Mouse (Mus musculus): ENCODE results near the gene Pacsin2. TPM values are rescaled to one million over a fixed set of nuclear protein-coding genes. Genes with fewer than 3 reads are reported as not detected.

Gene Pacsin2
- total and polyA plus RNA-seq, 3 experiments: 48.4 to 85.5 (median 53.7) TPM

GRCm38 (mm10) chr15:83455034-83455433, 9.4 kb downstream of the Pacsin2 start:
- dilution Hi-C loops (cut with MboI; ENCODE audit: extremely low pct_ligation_motif_present, extremely low pct_unique_long_range_greater_than_20kb, low sequenced_read_pairs): no loop called here
- no peak overlapping the region for H3K4me2 ChIP-seq (ENCODE audit: insufficient read depth, low read depth, poor library complexity, severe bottlenecking)

GRCm38 (mm10) chr15:83454419-83454818, 10.0 kb downstream of the Pacsin2 start:
- Histone ChIP-seq H3K36me3 (replicated peaks in 1 of 2; ENCODE audit: control insufficient read depth in 1 of 2, insufficient read depth in 1 of 2, low read length in 1 of 2) (peaks cover 0 to 32% of the 10 kb centered on the region in 2 experiments), H3K9me3 (replicated peaks; ENCODE audit: low read length) (no peaks in the 10 kb centered on the region), H3K27ac (ENCODE audit: insufficient read depth, low read depth) (no peak overlapping the region), H3K4me1 (ENCODE audit: control insufficient read depth in 1 of 2, insufficient read depth in 2 of 2) (peaks cover 12 to 93% of the 10 kb centered on the region in 2 experiments; a peak in 3 of 4 replicates), H3K79me2 (replicated peaks; ENCODE audit: control insufficient read depth, extremely low read depth, insufficient read depth, poor library complexity, severe bottlenecking) (peaks cover 50% of the 10 kb centered on the region), H3K4me3 (replicated peaks in 1 of 3; ENCODE audit: low read depth in 2 of 3, low read length in 2 of 3, poor library complexity in 1 of 3) (no peak overlapping the region), H3K9ac (ENCODE audit: insufficient read depth, low read depth) (no peak overlapping the region), H3K4me2 (ENCODE audit: insufficient read depth, low read depth, poor library complexity, severe bottlenecking) (no peak overlapping the region), H3K27me3 (replicated peaks) (no peaks in the 10 kb centered on the region)
- in situ Hi-C loops (cut with MboI; ENCODE audit: low pct_ligation_motif_present, low pct_unique_long_range_greater_than_20kb, low sequenced_read_pairs): no loop called here
- dilution Hi-C loops (cut with MboI; ENCODE audit: extremely low pct_ligation_motif_present, extremely low pct_unique_long_range_greater_than_20kb, low sequenced_read_pairs): no loop called here
- TF ChIP-seq EP300 (IDR thresholded peaks at IDR 0.05; ENCODE audit: low read length) (no peak), CHD1 (IDR thresholded peaks at IDR 0.05; ENCODE audit: low read depth, low read length) (no peak), ZC3H11A (IDR thresholded peaks at IDR 0.05; ENCODE audit: low read depth, low read length) (no peak), JUND (conservative IDR thresholded peaks at IDR 0.05; ENCODE audit: low read depth, low read length) (no peak), MAZ (IDR thresholded peaks at IDR 0.05; ENCODE audit: low read depth, low read length) (no peak), MAFK (IDR thresholded peaks at IDR 0.05; ENCODE audit: insufficient replicate concordance, low read length) (no peak), USF1 (IDR thresholded peaks at IDR 0.05; ENCODE audit: low read depth, low read length) (no peak)
- DNase-seq (ENCODE audit: extremely low read depth): no peak

More at GRCm38 (mm10) chr15:83455034-83455433, 9.4 kb downstream of the Pacsin2 start:
- DNase-seq (ENCODE audit: extremely low read depth): no peak
- H3K27me3 ChIP-seq (replicated peaks): no peaks in the 10 kb centered on the region
- H3K27ac ChIP-seq (ENCODE audit: insufficient read depth, low read depth): no peak overlapping the region
- H3K9ac ChIP-seq (ENCODE audit: insufficient read depth, low read depth): no peak overlapping the region
- peaks cover 48% of the 10 kb centered on the region for H3K79me2 ChIP-seq (replicated peaks; ENCODE audit: control insufficient read depth, extremely low read depth, insufficient read depth, poor library complexity, severe bottlenecking)
- H3K9me3 ChIP-seq (replicated peaks; ENCODE audit: low read length): no peaks in the 10 kb centered on the region
- in situ Hi-C loops (cut with MboI; ENCODE audit: low pct_ligation_motif_present, low pct_unique_long_range_greater_than_20kb, low sequenced_read_pairs): no loop called here
- H3K4me3 ChIP-seq (replicated peaks in 1 of 3; ENCODE audit: low read depth in 2 of 3, low read length in 2 of 3, poor library complexity in 1 of 3): no peak overlapping the region
- no peak for TF ChIP-seq UBTF (IDR thresholded peaks at IDR 0.05; ENCODE audit: low read depth, low read length)
- TF ChIP-seq HCFC1 (IDR thresholded peaks at IDR 0.05; ENCODE audit: low read depth, low read length): no peak
- H3K36me3 ChIP-seq (replicated peaks in 1 of 2; ENCODE audit: control insufficient read depth in 1 of 2, insufficient read depth in 1 of 2, low read length in 1 of 2): peaks cover 0 to 33% of the 10 kb centered on the region in 2 experiments
- peaks cover 11 to 93% of the 10 kb centered on the region in 2 experiments; a peak in 3 of 4 replicates for H3K4me1 ChIP-seq (ENCODE audit: control insufficient read depth in 1 of 2, insufficient read depth in 2 of 2)

- in situ Hi-C loops (cut with MboI; ENCODE audit: low pct_ligation_motif_present, low pct_unique_long_range_greater_than_20kb, low sequenced_read_pairs) (no loop called here), dilution Hi-C loops (cut with MboI; ENCODE audit: extremely low pct_ligation_motif_present, extremely low pct_unique_long_range_greater_than_20kb, low sequenced_read_pairs) (no loop called here)
- no peak overlapping the region for H3K4me3 ChIP-seq (replicated peaks in 1 of 3; ENCODE audit: low read depth in 2 of 3, low read length in 2 of 3, poor library complexity in 1 of 3)
- H3K27me3 ChIP-seq (replicated peaks): no peaks in the 10 kb centered on the region
- TF ChIP-seq TCF12 (IDR thresholded peaks at IDR 0.05; ENCODE audit: low read depth, low read length) (no peak), IRF4 (IDR thresholded peaks at IDR 0.05; ENCODE audit: low read depth, low read length) (no peak), MYC (IDR thresholded peaks at IDR 0.05; ENCODE audit: low read depth, low read length) (no peak), NRF1 (IDR thresholded peaks at IDR 0.05; ENCODE audit: low read depth, low read length) (no peak), CHD2 (IDR thresholded peaks at IDR 0.05; ENCODE audit: low read length) (no peak)
- no peak overlapping the region for H3K4me2 ChIP-seq (ENCODE audit: insufficient read depth, low read depth, poor library complexity, severe bottlenecking)
- peaks cover 0 to 32% of the 10 kb centered on the region in 2 experiments for H3K36me3 ChIP-seq (replicated peaks in 1 of 2; ENCODE audit: control insufficient read depth in 1 of 2, insufficient read depth in 1 of 2, low read length in 1 of 2)
- H3K79me2 ChIP-seq (replicated peaks; ENCODE audit: control insufficient read depth, extremely low read depth, insufficient read depth, poor library complexity, severe bottlenecking): peaks cover 50% of the 10 kb centered on the region
- no peak overlapping the region for H3K9ac ChIP-seq (ENCODE audit: insufficient read depth, low read depth)
- no peaks in the 10 kb centered on the region for H3K9me3 ChIP-seq (replicated peaks; ENCODE audit: low read length)
- no peak for DNase-seq (ENCODE audit: extremely low read depth)
- H3K27ac ChIP-seq (ENCODE audit: insufficient read depth, low read depth): no peak overlapping the region
- H3K4me1 ChIP-seq (ENCODE audit: control insufficient read depth in 1 of 2, insufficient read depth in 2 of 2): peaks cover 13 to 96% of the 10 kb centered on the region in 2 experiments
Observed at GRCm38 (mm10) chr15:83453879-83454278, 10.5 kb downstream of the Pacsin2 start.

Data from CH12.LX (cell line).